Mouse (Mus musculus) bone marrow macrophage, adult 2 months (primary cell): Measurements from ENCODE around the gene Rnft1.

Source experiments
- CTCF ChIP-seq: IDR thresholded peaks from 2 replicates; pipeline ENCODE4 v1.5.1; 2012; ENCODE audit warnings: low read depth, mild to moderate bottlenecking, low read length, moderate library complexity
- POLR2A ChIP-seq: IDR thresholded peaks from 2 replicates; pipeline ENCODE4 v1.6.1; 2012; ENCODE audit warnings: mild to moderate bottlenecking, low read depth, low read length, borderline replicate concordance

GRCm38 (mm10) chr11:86547412-86547811, 63.0 kb downstream of the Rnft1 start:
- TF ChIP-seq CTCF (no peak), POLR2A (no peak)
